Mouse (Mus musculus): ENCODE data around the gene Pate3. TPM values are rescaled to one million over a fixed set of nuclear protein-coding genes. Genes with fewer than 3 reads are reported as not detected.

Pate3 gene
- polyA plus RNA-seq, 1 experiment = not detected

GRCm38 (mm10) chr9:35611841-35612240 lies 36.2 kb downstream of the Pate3 start, which contains the start of gene Pate4:
Gene Pate4 (minus strand): TSS chr9:35611941.
- no peak for DNase-seq (ENCODE audit: low read depth in 1 of 2, low spot score in 2 of 2)
- no peaks in the 10 kb centered on the region for H3K4me1 ChIP-seq (ENCODE audit: control insufficient read depth, insufficient read depth, insufficient read length)
- TF ChIP-seq POLR2A (IDR thresholded peaks at IDR 0.05; ENCODE audit: low read depth, low read length) (no peak), CTCF (IDR thresholded peaks at IDR 0.05; ENCODE audit: extremely low read depth, insufficient read depth, insufficient read length, insufficient replicate concordance) (no peak)
- 95% methylated on average over 1 of the region's 1 CpGs for WGBS
- H3K27ac ChIP-seq (ENCODE audit: insufficient read depth, low read length) = no peak within 1 kb of the TSS
- H3K36me3 ChIP-seq (ENCODE audit: control insufficient read depth, insufficient read depth, low read length) = no peaks in the 10 kb centered on the region
- no peaks in the 10 kb centered on the region for H3K27me3 ChIP-seq (ENCODE audit: control insufficient read depth, insufficient read depth, low read length)
- H3K4me3 ChIP-seq (ENCODE audit: extremely low read depth, insufficient read depth, insufficient read length) = no peak within 1 kb of the TSS

- Histone ChIP-seq H3K4me3 (ENCODE audit: extremely low read depth, insufficient read depth, insufficient read length) (no peak overlapping the region), H3K36me3 (ENCODE audit: control insufficient read depth, insufficient read depth, low read length) (no peaks in the 10 kb centered on the region), H3K4me1 (ENCODE audit: control insufficient read depth, insufficient read depth, insufficient read length) (no peaks in the 10 kb centered on the region), H3K27ac (ENCODE audit: insufficient read depth, low read length) (no peak overlapping the region), H3K27me3 (ENCODE audit: control insufficient read depth, insufficient read depth, low read length) (no peaks in the 10 kb centered on the region)
- DNase-seq (ENCODE audit: low read depth in 1 of 2, low spot score in 2 of 2) = no peak
- TF ChIP-seq CTCF (IDR thresholded peaks at IDR 0.05; ENCODE audit: extremely low read depth, insufficient read depth, insufficient read length, insufficient replicate concordance) = no peak
- WGBS = 70% methylated on average over 8 of the region's 8 CpGs
These were observed 40.2 kb downstream of the Pate3 start for GRCm38 (mm10) chr9:35607647-35608405.

Other genes with a start within 250 kb of the Pate3 start
- 2.3 and 2.4 TPM in 2 replicates for gene Cdon, start 227.1 kb downstream of the Pate3 start, polyA plus RNA-seq (2012; rRNA removed)
- not detected in 2 replicates for gene Gm1113, start 129.9 kb downstream of the Pate3 start, polyA plus RNA-seq (2012; rRNA removed)
- 0.12 and 0.14 TPM in 2 replicates for gene Ddx25, start 89.7 kb downstream of the Pate3 start, polyA plus RNA-seq (2012; rRNA removed)
- gene Pus3, start 89.6 kb downstream of the Pate3 start, polyA plus RNA-seq (2012; rRNA removed) = 1.1 and 1.6 TPM in 2 replicates
- gene Pate2, start 77.9 kb downstream of the Pate3 start, polyA plus RNA-seq (2012; rRNA removed) = 0.05 and 0.06 TPM in 2 replicates
- 1.1 and 1.4 TPM in 2 replicates for gene Hyls1, start 77.8 kb downstream of the Pate3 start, polyA plus RNA-seq (2012; rRNA removed)
- not detected in 2 replicates for gene Pate4, start 36.3 kb downstream of the Pate3 start, polyA plus RNA-seq (2012; rRNA removed)
- gene Pate1, start 39.2 kb upstream of the Pate3 start, polyA plus RNA-seq (2012; rRNA removed) = not detected in 2 replicates
- not detected in 2 replicates for gene Gm17677, start 92.8 kb upstream of the Pate3 start, polyA plus RNA-seq (2012; rRNA removed)
- not detected in 2 replicates for gene Gm17727, start 129.9 kb upstream of the Pate3 start, polyA plus RNA-seq (2012; rRNA removed)
- not detected in 2 replicates for gene Gm27235, start 141.9 kb upstream of the Pate3 start, polyA plus RNA-seq (2012; rRNA removed)
- not detected in 2 replicates for gene D730048I06Rik, start 141.9 kb upstream of the Pate3 start, polyA plus RNA-seq (2012; rRNA removed)
- not detected in 2 replicates for gene 9230110F15Rik, start 195.9 kb upstream of the Pate3 start, polyA plus RNA-seq (2012; rRNA removed)

Data from spleen, adult 2 months (tissue).